Mouse (Mus musculus) MEL (cell line): ENCODE data around the gene Card9. TPM values are rescaled to one million over a fixed set of nuclear protein-coding genes. Genes with fewer than 3 reads are reported as not detected.

Source experiments
- DNase-seq: peaks from one replicate; pipeline ENCODE4 v3.0.0; 2011; ENCODE audit warnings: low read depth, low spot score
- H3K27ac ChIP-seq: 2 replicates; pipeline ENCODE4 v1.5.1; 2012; ENCODE audit warnings: low read depth, mild to moderate bottlenecking, control low read depth, low read length, moderate library complexity; ENCODE audit not compliant: control insufficient read depth
- H3K27me3 ChIP-seq, 2 experiments: fragments of 150-350 bp in 1 of 2; sonication (generic) in 1 of 2; 2 replicates each; pipeline ENCODE4 v1.6.1; 2012; ENCODE audit warnings: low read length in 2 of 2, mild to moderate bottlenecking in 2 of 2, improper control_type of control experiment in 1 of 2, moderate library complexity in 1 of 2; ENCODE audit not compliant: insufficient read depth in 2 of 2, control insufficient read depth in 1 of 2
- H3K36me3 ChIP-seq, 2 experiments: 2 replicates each; pipeline ENCODE4 v1.6.1; 2012 to 2014; ENCODE audit warnings: low read length in 2 of 2, improper control_type of control experiment in 1 of 2, inconsistent platforms in 1 of 2, mild to moderate bottlenecking in 1 of 2; ENCODE audit not compliant: insufficient read depth in 2 of 2, control insufficient read depth in 1 of 2
- H3K4me1 ChIP-seq, 2 experiments: fragments of 150-350 bp in 1 of 2; sonication (generic) in 1 of 2; 2 replicates each; pipeline ENCODE4 v1.6.1; 2012; ENCODE audit warnings: low read length in 2 of 2, improper control_type of control experiment in 1 of 2, mild to moderate bottlenecking in 1 of 2; ENCODE audit not compliant: insufficient read depth in 2 of 2, control insufficient read depth in 1 of 2
- H3K4me3 ChIP-seq, 2 experiments: fragments of 150-350 bp in 1 of 2; sonication (generic) in 1 of 2; 2 replicates each; pipeline ENCODE4 v1.5.1; 2012; ENCODE audit warnings: low read depth in 2 of 2, low read length in 2 of 2, mild to moderate bottlenecking in 2 of 2, moderate library complexity in 2 of 2, control low read depth in 1 of 2, improper control_type of control experiment in 1 of 2; ENCODE audit not compliant: control insufficient read depth in 1 of 2, insufficient read depth in 1 of 2
- H3K79me2 ChIP-seq: 2 replicates; pipeline ENCODE4 v1.6.1; 2012; ENCODE audit warnings: mild to moderate bottlenecking, low read length, moderate library complexity; ENCODE audit not compliant: control insufficient read depth, poor library complexity, insufficient read depth
- H3K9ac ChIP-seq: 2 replicates; pipeline ENCODE4 v1.6.1; 2012; ENCODE audit warnings: low read depth, mild to moderate bottlenecking, control low read depth, low read length, moderate library complexity; ENCODE audit not compliant: control insufficient read depth, poor library complexity, severe bottlenecking
- H3K9me3 ChIP-seq: fragments of 150-350 bp; sonication (generic); replicated peaks from 2 replicates; pipeline ENCODE4 v1.6.1; 2012; ENCODE audit warnings: mild to moderate bottlenecking, low read length, improper control_type of control experiment, moderate library complexity; ENCODE audit not compliant: insufficient read depth
- BHLHE40 ChIP-seq: IDR thresholded peaks from 2 replicates; pipeline ENCODE4 v1.6.1; 2012; ENCODE audit warnings: low read depth, mild to moderate bottlenecking, inconsistent platforms, low read length, improper control_type of control experiment, borderline replicate concordance
- CHD1 ChIP-seq: IDR thresholded peaks from 2 replicates; pipeline ENCODE4 v1.6.1; 2012; ENCODE audit warnings: low read depth, mild to moderate bottlenecking, inconsistent platforms, low read length, improper control_type of control experiment
- CHD2 ChIP-seq: IDR thresholded peaks from 2 replicates; pipeline ENCODE4 v1.6.1; 2011; ENCODE audit warnings: low read length, improper control_type of control experiment
- CTCF ChIP-seq, 3 experiments: IDR thresholded peaks in 2 of 3; conservative IDR thresholded peaks in 1 of 3; 2 replicates each; pipeline ENCODE4 v1.5.1; 2011 to 2012; ENCODE audit warnings: low read length in 3 of 3, low read depth in 2 of 3, mild to moderate bottlenecking in 2 of 3, improper control_type of control experiment in 1 of 3, inconsistent platforms in 1 of 3, mixed read lengths in 1 of 3, moderate library complexity in 1 of 3; ENCODE audit not compliant: control insufficient read depth in 1 of 3, insufficient read depth in 1 of 3, poor library complexity in 1 of 3, severe bottlenecking in 1 of 3
- ELF1 ChIP-seq: IDR thresholded peaks from 2 replicates; pipeline ENCODE4 v1.6.1; 2014; ENCODE audit warnings: low read depth, mild to moderate bottlenecking, inconsistent platforms, low read length, improper control_type of control experiment, moderate library complexity
- ETS1 ChIP-seq: IDR thresholded peaks from 2 replicates; pipeline ENCODE4 v1.6.1; 2012; ENCODE audit warnings: low read depth, mild to moderate bottlenecking, inconsistent platforms, low read length, improper control_type of control experiment, moderate library complexity
- GABPA ChIP-seq: IDR thresholded peaks from 2 replicates; pipeline ENCODE4 v1.6.1; 2012; ENCODE audit warnings: low read depth, mild to moderate bottlenecking, inconsistent platforms, low read length, improper control_type of control experiment, moderate library complexity
- GATA1 ChIP-seq: IDR thresholded peaks from 2 replicates; pipeline ENCODE4 v1.6.1; 2011; ENCODE audit warnings: low read depth, low read length, improper control_type of control experiment
- KAT2A ChIP-seq: conservative IDR thresholded peaks from 2 replicates; pipeline ENCODE4 v1.6.1; 2012; ENCODE audit warnings: low read depth, low read length, improper control_type of control experiment, inconsistent platforms
- MAX ChIP-seq: IDR thresholded peaks from 2 replicates; pipeline ENCODE4 v1.6.1; 2011; ENCODE audit warnings: low read length, improper control_type of control experiment
- MAZ ChIP-seq: IDR thresholded peaks from 2 replicates; pipeline ENCODE4 v1.6.1; 2012; ENCODE audit warnings: low read depth, mild to moderate bottlenecking, inconsistent platforms, low read length, improper control_type of control experiment
- MXI1 ChIP-seq: IDR thresholded peaks from 2 replicates; pipeline ENCODE4 v1.6.1; 2011; ENCODE audit warnings: mild to moderate bottlenecking, low read depth, low read length, improper control_type of control experiment
- MYB ChIP-seq: IDR thresholded peaks from 2 replicates; pipeline ENCODE4 v1.6.1; 2011; ENCODE audit warnings: mild to moderate bottlenecking, low read depth, low read length, improper control_type of control experiment
- MYC ChIP-seq: IDR thresholded peaks from 2 replicates; pipeline ENCODE4 v1.6.1; 2011; ENCODE audit warnings: low read depth, mild to moderate bottlenecking, low read length, improper control_type of control experiment, moderate library complexity
- POLR2A ChIP-seq, 2 experiments: IDR thresholded peaks; 2 replicates each; pipeline ENCODE4 v1.6.1; 2011 to 2012; ENCODE audit warnings: low read length in 2 of 2, mild to moderate bottlenecking in 2 of 2, control low read depth in 1 of 2, improper control_type of control experiment in 1 of 2, low read depth in 1 of 2, moderate library complexity in 1 of 2; ENCODE audit not compliant: control insufficient read depth in 1 of 2, insufficient read depth in 1 of 2, poor library complexity in 1 of 2
- POLR2AphosphoS2 ChIP-seq: IDR thresholded peaks from 2 replicates; pipeline ENCODE4 v1.6.1; 2011; ENCODE audit warnings: low read length, improper control_type of control experiment
- RCOR1 ChIP-seq: IDR thresholded peaks from 2 replicates; pipeline ENCODE4 v1.6.1; 2012; ENCODE audit warnings: low read depth, mild to moderate bottlenecking, inconsistent platforms, low read length, improper control_type of control experiment
- SIN3A ChIP-seq: IDR thresholded peaks from 2 replicates; pipeline ENCODE4 v1.6.1; 2012; ENCODE audit warnings: low read length, improper control_type of control experiment, inconsistent platforms
- TAL1 ChIP-seq: IDR thresholded peaks from 2 replicates; pipeline ENCODE4 v1.6.1; 2012; ENCODE audit warnings: mild to moderate bottlenecking, inconsistent platforms, low read length, moderate library complexity, mixed read lengths
- USF1 ChIP-seq: IDR thresholded peaks from 2 replicates; pipeline ENCODE4 v1.6.1; 2014; ENCODE audit warnings: low read depth, mild to moderate bottlenecking, inconsistent platforms, low read length, improper control_type of control experiment, moderate library complexity
- USF2 ChIP-seq, 2 experiments: IDR thresholded peaks; 2 replicates each; pipeline ENCODE4 v1.6.1; 2011 to 2012; ENCODE audit warnings: improper control_type of control experiment in 2 of 2, low read length in 2 of 2, borderline replicate concordance in 1 of 2, inconsistent platforms in 1 of 2, low read depth in 1 of 2, mild to moderate bottlenecking in 1 of 2; ENCODE audit not compliant: insufficient read depth in 1 of 2
- ZNF384 ChIP-seq: IDR thresholded peaks from 2 replicates; pipeline ENCODE4 v1.6.1; 2012; ENCODE audit warnings: low read depth, mild to moderate bottlenecking, inconsistent platforms, low read length, improper control_type of control experiment
- polyA plus RNA-seq, 2 experiments: library from polyadenylated mRNA; stranded (reverse) in 1 of 2; unstranded in 1 of 2; fragments of >175 nt in 1 of 2; fragments of >200 nt in 1 of 2; gene quantifications; 2 replicates each; pipeline versions ENCODE4 v1.2.1 to v1.2.4; 2012; ENCODE audit warnings: low replicate concordance in 2 of 2, low read depth in 1 of 2; ENCODE audit not compliant: insufficient read length in 2 of 2, insufficient read depth in 1 of 2, missing spikeins in 1 of 2
- total RNA-seq: library from RNA; depleted of rRNA; stranded (reverse); fragments of 300-350 nt; gene quantifications from 2 replicates; pipeline ENCODE4 v1.2.3, GENCODE M21; 2012

Card9 gene
- total and polyA plus RNA-seq, 3 experiments: 0.35 to 0.72 TPM; not detected in 1

- peaks cover 0 to 2% of the 10 kb centered on the region in 2 experiments; a peak in 2 of 4 replicates for H3K27me3 ChIP-seq
- H3K9ac ChIP-seq: no peak overlapping the region
- no peaks in the 10 kb centered on the region for H3K79me2 ChIP-seq
- DNase-seq: no peak
- H3K9me3 ChIP-seq: no peaks in the 10 kb centered on the region
- H3K36me3 ChIP-seq: no peaks in the 10 kb centered on the region
- no peak for TF ChIP-seq CTCF (IDR thresholded peaks at IDR 0.05 in 2 of 3, conservative IDR thresholded peaks at IDR 0.05 in 1 of 3; ENCODE audit: control insufficient read depth in 1 of 3, insufficient read depth in 1 of 3, low read depth in 2 of 3, low read length in 3 of 3, poor library complexity in 1 of 3, severe bottlenecking in 1 of 3)
- no peak for TF ChIP-seq USF2 (IDR thresholded peaks at IDR 0.05; ENCODE audit: borderline replicate concordance in 1 of 2, insufficient read depth in 1 of 2, low read depth in 1 of 2, low read length in 2 of 2)
- no peak for TF ChIP-seq SIN3A
- no peak for TF ChIP-seq POLR2AphosphoS2
- no peak for TF ChIP-seq GATA1
- no peak for TF ChIP-seq TAL1
- no peak for TF ChIP-seq KAT2A
- TF ChIP-seq POLR2A (IDR thresholded peaks at IDR 0.05; ENCODE audit: control insufficient read depth in 1 of 2, insufficient read depth in 1 of 2, low read depth in 1 of 2, low read length in 2 of 2, poor library complexity in 1 of 2): no peak
- TF ChIP-seq MAX: no peak
- TF ChIP-seq MYC: no peak
- TF ChIP-seq MYB: no peak
- no peak for TF ChIP-seq CHD1
- TF ChIP-seq GABPA: no peak
- TF ChIP-seq, all 39 proteins: peak for 0
- no peaks in the 10 kb centered on the region; a peak in 1 of 4 replicates for H3K4me1 ChIP-seq
- H3K4me3 ChIP-seq: no peak overlapping the region
- H3K27ac ChIP-seq: no peak overlapping the region
Observed at GRCm38 (mm10) chr2:26317371-26317770, 43.3 kb downstream of the Card9 start.

GRCm38 (mm10) chr2:26316576-26317246 lies 44.0 kb downstream of the Card9 start:
- Histone ChIP-seq H3K4me1 (no peaks in the 10 kb centered on the region; a peak in 1 of 4 replicates), H3K9me3 (no peaks in the 10 kb centered on the region)
- no peak for TF ChIP-seq GATA1
- no peak for TF ChIP-seq ELF1
- TF ChIP-seq MAZ: no peak
- no peak for TF ChIP-seq ZNF384
- no peak for TF ChIP-seq MYB
- TF ChIP-seq SIN3A: no peak
- TF ChIP-seq BHLHE40: no peak
- no peak for TF ChIP-seq USF2 (IDR thresholded peaks at IDR 0.05; ENCODE audit: borderline replicate concordance in 1 of 2, insufficient read depth in 1 of 2, low read depth in 1 of 2, low read length in 2 of 2)
- TF ChIP-seq ETS1: no peak
- no peak for TF ChIP-seq USF1
- TF ChIP-seq GABPA: no peak
- no peak for TF ChIP-seq RCOR1
- TF ChIP-seq CHD2: no peak
- TF ChIP-seq MXI1: no peak
- no peak for TF ChIP-seq MYC
- TF ChIP-seq, all 39 proteins: peak for 0
- Histone ChIP-seq H3K4me3 (no peak overlapping the region), H3K27me3 (peaks cover 0 to 2% of the 10 kb centered on the region in 2 experiments; a peak in 3 of 4 replicates), H3K27ac (no peak overlapping the region), H3K79me2 (no peaks in the 10 kb centered on the region), H3K9ac (no peak overlapping the region), H3K36me3 (no peaks in the 10 kb centered on the region)
- DNase-seq: peak; percentile 36
